Mouse (Mus musculus) liver, adult (tissue): ENCODE measurements around the gene Ndufa3.

Source experiments
- GATA4 ChIP-seq: IDR thresholded peaks from 2 replicates; pipeline ENCODE4 v1.6.1; 2014; ENCODE audit warnings: mild to moderate bottlenecking, low read length; ENCODE audit not compliant: insufficient replicate concordance

Ndufa3 gene

DNA sequence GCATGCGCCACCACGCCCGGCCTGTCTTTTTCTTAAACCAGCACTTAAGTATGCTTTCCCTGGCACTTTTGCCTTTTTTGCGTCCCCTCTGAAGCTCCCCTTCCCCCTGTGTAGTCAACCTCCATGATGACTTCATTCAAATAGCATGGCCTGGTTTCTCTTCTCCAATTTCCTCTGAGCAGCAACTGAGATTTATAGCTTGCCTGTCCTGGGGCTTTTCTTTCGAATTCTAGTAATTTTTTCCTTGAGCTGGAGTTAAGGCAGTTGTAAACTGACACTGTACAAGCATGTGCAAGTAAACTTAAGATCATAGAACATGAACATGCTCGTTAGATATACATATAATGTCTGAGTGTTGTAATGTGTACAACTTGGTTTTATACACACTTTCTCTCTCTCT, 9.8 kb upstream of the Ndufa3 start:
- TF ChIP-seq GATA4 = no peak

DNA sequence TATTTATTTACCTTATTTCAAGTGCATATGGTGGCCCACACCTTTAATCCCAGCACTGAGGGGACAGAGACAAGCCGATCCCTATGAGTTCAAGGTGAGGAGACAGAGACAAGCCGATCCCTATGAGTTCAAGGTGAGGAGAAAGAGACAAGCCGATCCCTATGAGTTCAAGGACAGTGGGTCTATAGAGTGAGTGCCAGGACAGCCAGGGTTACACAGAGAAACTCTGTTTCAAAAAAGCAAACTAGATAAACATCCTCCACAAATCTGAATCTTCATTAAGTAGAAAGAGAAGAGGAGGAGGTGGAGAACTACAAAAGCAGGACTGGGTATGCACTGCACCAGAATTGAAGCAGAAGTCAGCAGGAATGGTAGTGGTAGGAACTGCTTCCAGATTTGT, 8.5 kb upstream of the Ndufa3 start:
- no peak for TF ChIP-seq GATA4

DNA sequence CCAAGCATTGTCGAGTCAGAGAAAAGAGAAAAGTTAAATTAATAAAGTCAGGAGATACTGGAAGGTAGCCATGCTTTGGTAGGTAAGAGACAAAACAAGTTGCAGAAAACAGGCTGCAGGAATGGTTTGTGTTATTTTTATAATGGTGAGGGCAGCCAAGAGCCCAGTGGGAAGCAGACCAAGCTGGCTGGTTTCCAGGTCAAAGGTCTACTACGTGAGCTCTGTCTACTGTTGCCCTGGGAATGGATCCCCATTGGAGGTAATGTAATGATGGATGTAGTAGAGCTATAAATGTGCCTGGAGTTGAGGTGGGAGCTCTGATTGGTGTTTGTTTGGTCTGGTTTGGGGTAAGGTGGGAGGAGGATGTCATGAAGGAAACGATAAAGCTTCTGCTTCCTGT, 8.1 kb upstream of the Ndufa3 start:
- no peak for TF ChIP-seq GATA4

DNA sequence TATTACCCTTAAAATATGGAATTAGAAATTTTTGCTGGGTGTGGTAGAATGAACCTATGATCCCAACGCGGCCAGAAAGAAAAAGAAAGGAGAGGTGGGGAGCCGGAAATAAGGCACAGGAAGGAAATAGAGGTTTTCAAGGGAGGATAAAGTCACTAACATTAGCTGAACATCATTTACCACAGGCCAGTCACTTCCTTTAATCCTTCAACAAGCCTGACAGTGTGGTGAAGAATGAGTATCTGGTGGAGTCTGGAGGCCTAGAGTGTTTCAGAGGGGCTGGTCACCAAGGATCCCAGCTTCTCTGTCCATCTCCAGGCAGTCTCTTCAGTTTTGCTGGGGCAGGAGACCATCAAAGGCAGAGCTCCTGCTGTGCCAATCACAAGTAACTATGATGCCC, 6.7 kb upstream of the Ndufa3 start:
- TF ChIP-seq GATA4 = no peak

DNA sequence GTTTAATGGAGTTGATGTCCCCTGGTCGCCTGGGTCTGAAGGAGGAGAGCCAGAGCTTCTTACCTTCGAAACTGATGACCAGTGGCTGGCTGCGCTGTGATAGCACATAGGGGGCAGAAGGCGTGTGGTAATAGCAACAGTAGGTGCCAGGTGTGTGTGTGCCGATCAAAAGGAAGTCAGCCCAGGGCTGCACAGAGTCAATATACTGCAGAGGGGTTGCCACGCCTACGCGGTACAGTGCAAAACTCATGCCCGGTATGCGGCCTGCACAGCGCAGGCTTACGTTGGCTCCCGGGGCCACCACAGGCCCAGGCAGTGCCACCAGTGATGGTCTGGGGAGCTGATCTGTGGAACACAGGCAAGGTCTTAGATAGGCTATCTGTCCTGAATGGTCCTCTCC, 6.2 kb upstream of the Ndufa3 start:
- no peak for TF ChIP-seq GATA4

DNA sequence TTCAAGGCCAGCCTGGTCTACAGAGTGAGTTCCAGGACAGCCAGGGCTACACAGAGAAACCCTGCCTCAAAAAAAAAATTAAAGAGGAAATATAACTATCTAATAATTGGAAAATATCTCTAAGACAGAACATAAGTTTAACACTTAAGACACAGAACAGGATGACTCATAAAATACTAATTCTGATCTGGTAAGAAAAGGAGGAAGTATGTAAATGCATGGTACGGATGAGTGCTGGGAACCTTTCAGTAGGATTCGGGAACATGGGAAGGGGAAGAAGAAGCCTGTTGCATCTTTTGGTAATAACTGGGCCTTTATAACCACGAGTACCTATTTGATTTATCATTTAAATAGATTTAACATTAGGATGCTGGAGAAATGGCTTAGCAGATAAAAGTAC, 3.2 kb upstream of the Ndufa3 start:
- no peak for TF ChIP-seq GATA4

DNA sequence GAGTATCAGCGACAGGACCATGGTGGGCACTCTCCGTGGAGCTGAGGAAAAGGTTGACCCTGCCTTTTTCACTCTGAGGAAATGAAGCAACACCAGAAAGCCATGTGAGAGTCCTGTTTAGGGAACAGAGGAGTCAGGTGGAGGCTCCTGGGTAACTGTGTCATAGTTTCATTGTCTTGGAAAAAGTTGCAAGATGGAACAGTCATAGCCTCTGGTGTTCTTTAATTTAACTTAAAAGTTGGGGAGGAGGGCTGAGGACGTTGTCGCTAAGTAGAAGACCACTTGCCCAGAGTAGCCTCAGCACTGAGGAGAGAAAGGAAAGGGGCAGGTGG, 1.1 kb upstream of the Ndufa3 start, which contains the start of gene Oscar:
TSS of gene Oscar (minus strand) at position 101 of the 332 bp plus-strand sequence.
- no peak for TF ChIP-seq GATA4

DNA sequence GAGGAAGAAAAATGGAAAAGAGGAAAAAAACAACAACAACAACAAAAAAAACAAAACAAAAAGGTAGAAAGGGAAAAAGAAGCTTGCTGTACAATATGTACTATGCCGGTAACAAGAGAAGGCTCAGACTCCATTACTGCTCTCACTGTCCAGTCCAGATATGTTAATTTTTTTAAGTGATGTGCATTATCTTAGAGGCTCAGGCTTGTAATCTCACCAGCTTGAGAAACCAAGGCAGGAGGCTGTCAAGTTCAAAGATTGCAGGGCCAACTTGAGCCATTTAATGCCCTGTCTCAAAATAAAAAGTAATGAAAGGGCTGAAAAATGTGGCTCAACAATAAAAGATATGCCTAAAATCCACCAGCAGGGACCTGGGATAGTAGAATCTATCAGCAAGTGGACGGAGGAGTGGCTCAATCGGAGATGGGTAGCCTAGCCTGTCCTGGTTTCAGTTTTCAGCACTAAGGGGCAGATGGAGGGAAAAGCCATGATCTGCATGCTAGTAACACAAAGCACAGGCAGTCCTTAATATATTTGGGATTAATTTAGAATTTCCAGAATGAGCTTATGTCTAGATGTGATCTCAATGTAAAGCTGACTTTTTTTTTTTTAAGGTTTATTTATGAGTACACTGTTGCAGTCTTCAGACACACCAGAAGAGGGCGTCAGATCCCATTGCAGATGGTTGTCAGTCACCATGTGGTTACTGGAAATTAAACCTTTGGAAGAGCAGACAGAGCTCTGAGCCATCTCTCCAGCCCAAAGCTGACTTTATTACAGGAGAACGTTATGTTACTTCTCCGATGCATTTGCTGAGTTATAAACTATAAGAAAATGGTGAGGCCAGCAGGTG, 558 bp upstream of the Ndufa3 start:
- no peak for TF ChIP-seq GATA4

DNA sequence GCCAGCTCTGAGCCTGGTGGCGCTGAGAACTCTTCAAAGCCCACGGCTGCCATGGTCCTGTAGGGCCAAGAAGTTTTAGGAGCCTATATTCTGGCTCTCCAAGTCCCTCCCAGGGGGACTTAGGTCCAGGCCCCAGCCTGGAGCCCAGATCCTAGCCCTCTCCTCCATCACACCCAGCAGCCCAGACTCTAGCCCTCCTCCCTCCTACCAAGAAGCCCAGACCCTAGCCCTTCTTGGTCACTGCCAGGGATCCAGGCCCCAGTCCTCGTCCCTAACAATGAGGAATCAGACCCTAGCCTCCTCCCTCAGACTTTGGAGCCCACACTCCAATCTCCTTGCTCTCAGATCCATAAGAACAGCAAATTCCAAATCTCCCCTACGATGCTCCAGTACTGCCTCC, 11.9 kb downstream of the Ndufa3 start:
- TF ChIP-seq GATA4 = no peak

DNA sequence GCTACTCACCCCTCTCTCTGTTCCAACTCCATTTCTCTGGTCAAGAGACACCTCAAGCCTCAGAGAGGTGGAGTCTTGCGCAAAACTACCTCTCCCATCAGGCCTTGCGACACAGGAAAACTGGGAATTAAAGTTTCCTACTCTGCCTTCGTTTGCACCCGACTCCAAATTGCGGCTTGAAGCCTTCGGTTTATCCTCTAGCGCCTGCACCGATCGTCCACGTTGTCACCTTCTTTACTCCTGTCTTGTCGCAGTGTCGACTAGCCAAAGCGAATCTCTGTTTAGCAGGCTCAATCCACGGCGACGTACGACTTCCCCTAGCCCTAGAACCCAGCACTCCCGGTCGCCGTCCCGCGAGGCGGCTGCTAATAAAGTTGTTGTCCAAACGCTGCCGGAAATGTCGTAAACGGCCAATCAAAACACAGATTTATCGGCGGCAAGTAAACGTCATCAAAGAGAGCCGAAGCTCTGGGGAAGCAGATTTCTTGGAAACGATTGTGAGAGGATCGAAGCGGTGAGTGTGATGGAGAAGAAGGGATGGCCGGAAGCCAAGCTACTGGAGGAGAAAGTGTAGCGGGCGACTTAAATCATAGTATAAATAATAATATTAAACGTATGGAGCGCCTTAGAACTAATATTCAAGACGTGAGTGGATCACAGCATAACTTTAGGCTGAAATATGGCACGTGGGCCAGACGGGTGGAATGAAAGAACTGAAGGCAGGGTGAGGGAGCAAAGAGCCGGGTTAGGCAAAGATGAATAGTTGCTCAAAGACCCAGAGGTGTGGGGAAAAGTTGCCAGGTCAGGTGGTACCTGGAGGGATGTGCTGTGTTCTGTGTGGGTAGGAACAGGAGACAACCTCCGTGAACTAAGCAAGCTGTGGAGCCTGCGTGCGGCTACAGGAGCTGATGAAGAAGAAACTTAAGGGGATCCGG, 12.6 kb downstream of the Ndufa3 start, which contains the start of the genes Tfpt and Prpf31:
TSS of gene Tfpt (minus strand) at position 387 of the 935 bp plus-strand sequence.
TSS of gene Prpf31 (plus strand) at position 443 of the 935 bp plus-strand sequence.
- TF ChIP-seq GATA4 = peak; percentile 55; the same call in 1 of the 2 replicates

DNA sequence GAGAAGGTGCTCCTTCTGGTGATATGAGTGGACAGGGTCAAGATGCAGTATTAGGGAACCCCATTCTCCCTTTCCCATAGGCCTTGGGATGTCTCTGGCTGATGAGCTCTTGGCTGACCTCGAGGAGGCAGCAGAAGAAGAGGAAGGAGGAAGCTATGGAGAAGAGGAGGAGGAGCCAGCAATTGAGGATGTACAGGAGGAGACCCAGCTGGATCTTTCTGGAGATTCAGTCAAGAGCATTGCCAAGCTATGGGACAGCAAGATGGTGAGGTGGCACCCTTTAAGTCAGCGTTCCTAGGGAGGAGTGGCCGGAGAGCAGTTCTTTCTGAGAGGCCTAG, 13.3 kb downstream of the Ndufa3 start:
- TF ChIP-seq GATA4 = no peak

DNA sequence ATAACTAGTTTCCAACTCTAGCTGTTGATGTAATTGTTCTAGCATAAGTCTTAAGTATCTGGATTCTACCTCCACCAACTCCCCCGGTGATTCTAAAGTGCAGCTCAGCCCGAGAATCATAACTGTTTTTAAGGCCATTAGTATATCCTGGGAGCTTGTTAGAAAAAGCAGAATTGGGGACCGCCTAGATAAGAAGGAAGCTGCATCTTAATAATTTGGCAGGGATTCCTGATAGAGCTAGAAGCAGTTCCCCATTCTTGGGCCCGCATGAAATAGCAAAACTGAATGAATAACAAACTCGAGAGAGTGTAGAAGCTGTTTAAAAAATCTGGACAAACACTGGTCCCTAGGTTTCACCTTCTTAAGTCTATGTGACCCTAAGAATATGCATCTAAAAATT, 26.2 kb downstream of the Ndufa3 start:
- TF ChIP-seq GATA4 = no peak

DNA sequence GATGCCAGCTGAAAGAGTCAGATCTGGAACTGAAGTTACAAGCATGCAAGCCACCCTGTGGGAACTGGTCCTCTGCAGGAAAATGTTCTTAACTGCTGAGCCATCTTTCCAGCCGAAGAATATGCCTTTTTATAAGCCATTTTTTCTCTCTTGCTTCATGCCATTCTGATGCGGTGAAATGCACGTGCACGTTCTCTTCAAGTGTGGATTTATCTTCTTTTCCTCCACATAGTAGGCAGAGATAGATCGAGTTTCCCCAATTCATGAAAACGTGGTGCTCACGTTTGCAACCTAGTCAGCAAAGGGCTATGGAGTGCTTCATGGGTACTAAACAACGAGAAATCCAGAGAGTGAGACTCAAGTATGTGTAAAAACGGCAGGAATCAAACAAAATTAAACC, 26.7 kb downstream of the Ndufa3 start:
- no peak for TF ChIP-seq GATA4

DNA sequence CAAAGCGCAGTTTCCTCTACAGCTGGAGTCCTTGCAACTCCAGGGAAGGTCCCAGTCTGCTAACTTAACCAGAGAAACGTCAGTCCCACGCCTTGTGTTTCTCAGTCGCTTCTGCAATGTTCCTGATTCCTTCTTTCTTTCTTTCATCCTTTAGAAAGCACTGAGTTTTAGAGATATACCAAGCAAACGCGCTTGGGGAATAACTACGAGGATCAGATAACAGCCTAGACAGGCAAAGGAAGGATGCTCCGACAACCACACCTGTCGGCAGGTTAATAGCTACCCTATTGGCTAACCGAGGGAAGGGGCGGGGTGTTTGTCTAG, 27.1 kb downstream of the Ndufa3 start:
- no peak for TF ChIP-seq GATA4

DNA sequence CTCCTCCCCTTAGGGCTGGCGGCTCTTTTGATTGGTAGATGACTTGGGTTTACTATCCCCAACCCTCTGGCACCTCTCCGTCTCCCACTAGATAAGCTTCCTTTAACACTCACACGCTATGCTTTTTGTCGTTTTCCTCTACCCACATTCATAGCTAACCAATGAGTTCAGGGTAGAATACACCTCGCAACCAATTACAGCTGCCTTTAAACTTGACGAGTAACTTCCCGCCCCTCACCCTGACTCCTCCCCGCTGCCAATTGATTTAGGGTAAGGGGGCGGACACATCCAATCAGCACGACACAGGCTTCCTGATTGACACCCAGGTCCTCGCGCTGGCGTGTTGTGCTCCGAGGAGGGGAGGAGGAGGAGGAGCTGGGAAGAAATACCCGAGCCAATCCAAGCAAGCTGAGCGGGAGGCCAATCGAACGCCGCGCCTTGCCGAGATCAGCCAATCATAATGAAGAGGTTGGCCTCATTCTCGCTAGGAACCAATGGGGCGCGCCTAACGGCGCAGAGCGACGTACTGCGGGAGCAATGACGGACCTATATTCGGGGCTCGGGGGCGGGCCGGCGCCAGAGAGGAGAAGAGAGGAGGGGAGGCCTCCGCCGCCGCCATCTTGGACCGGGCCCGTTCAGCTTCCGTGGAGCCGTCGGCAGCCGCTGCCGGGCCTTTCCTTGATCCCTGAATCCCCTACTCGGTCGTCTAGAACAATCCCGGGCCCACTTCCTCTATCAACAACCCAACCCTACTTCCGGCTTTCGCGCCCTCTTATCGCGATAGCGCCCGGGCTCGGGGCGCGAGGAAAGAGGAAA, 27.7 kb downstream of the Ndufa3 start, which contains the start of gene Cnot3:
TSS of gene Cnot3 (plus strand) at position 597 of the 816 bp plus-strand sequence.
- TF ChIP-seq GATA4 = 0 out of 2 replicates have a peak, but pooled peaks have one; percentile 40
